Mouse (Mus musculus): ENCODE data around the gene Bicd1. TPM values are rescaled to one million over a fixed set of nuclear protein-coding genes. Genes with fewer than 3 reads are reported as not detected.

Bicd1 gene
- polyA plus RNA-seq, 1 experiment from 2014 or later = 48.7 TPM

Small RNA genes within 50 kb of the gene (microRNA-seq; reads per million reads assigned to microRNA genes)
- not detected for gene Gm24307

Other genes starting within 250 kb of the Bicd1 start
- 110 and 112 TPM in 2 replicates for gene Amn1, start 220.2 kb upstream of the Bicd1 start, polyA plus RNA-seq (2015; fragmentation: Nextera tagmentation; extraction: Ambion mirVana)
- gene Resf1, start 99.5 kb upstream of the Bicd1 start, polyA plus RNA-seq (2015; fragmentation: Nextera tagmentation; extraction: Ambion mirVana) = 26.7 and 29.9 TPM in 2 replicates